Mouse (Mus musculus) liver (tissue): ENCODE results near the gene Rxfp3.

Source experiments
- DNase-seq: peaks from one replicate; pipeline ENCODE4 v3.0.0-alpha.2; 2020; ENCODE audit warnings: mixed read lengths

Gene Rxfp3

DNA sequence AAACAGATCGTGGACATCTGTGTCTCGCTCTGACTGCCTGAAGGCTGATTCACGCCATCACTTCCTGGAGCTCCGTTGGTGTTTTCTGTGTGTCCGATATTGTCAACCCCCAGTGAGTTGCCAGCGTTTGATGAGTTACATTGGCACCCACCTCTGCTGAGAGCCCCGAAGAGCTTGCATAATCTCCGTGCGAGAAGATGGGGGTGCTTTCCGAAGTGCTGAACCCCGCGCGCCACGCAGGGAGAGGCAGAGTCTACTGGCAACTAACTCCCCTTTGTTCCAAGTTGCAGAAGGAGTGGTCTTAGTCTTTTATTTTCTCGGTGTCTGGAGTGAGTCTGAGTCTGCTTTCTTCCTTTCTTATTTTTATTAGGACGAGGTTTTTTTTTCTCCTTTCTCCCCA lies at the start of gene Rxfp3:
Gene Rxfp3 (minus strand): TSS at position 281 of the 400 bp plus-strand sequence.
- no peak for DNase-seq

DNA sequence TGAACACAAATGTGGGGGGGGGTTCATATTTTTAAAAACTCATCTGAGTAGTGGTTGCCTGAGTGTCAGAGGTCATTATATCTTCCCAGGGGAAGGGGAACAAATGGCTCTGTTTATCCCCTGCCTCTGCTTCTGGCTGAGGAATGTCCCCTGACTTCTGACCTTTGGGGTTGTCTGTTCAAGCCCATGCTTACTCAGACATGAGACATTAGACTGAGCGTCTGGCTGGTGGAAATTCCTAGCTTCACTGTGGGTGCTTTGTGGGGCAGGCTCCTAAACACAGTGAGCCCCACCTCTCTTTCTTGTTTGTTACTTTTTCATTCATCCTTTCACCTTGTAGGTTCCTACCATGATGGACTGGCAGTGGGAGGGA lies 47.2 kb upstream of the Rxfp3 start:
- no peak for DNase-seq

DNA sequence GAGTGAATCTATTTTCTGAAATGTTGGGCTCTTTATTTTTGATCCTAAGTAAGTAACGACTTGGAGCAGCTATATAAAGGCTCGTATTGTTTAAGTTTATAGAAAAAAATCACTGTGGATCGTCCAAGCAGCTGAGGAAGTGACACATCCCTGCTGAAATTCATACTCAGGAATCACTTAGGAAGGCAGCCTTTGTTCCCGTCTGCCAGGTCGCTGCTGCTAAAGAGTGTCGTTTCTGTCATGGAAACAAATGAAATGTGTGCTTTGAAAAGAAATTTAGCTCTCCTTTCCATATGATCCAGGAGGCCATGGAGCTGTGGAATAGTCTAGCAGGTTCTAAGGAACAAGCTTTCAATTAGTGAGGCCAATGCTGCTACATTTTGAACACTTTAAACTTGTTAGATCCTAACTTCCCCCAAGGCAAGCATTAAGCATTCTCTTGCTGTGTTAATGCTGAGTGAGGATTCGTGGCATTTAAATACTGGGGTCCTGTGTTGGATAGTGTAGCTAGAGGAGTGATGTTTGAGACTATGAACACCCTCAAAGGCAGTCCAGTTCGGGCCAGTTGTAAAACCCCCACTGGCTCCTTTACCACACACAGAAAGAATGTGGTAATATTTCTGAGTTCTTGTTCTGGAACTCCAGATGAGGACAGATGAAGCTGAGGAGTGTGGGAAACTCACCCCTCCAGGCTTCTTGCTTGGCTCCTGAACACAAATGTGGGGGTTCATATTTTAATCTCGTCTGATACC lies 46.6 kb upstream of the Rxfp3 start:
- no peak for DNase-seq

DNA sequence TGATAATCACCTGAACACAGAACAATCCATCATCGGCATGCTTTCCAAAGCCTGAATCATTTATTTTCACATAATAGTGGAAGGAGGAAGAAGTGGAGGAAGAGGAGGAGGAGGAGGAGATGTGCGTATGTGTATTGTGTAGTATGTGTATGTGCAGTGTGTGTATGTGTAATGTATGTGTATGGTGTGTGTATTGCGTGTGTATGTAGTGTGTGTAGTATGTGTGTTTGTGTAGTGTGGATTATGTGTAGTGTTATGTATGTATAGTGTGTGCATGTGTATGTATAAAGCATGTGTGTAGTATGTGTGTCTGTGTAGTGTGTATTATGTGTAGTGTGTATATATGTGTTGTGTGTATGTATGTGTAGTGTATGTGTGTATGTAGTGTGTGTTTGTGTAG lies 45.9 kb upstream of the Rxfp3 start:
- no peak for DNase-seq

DNA sequence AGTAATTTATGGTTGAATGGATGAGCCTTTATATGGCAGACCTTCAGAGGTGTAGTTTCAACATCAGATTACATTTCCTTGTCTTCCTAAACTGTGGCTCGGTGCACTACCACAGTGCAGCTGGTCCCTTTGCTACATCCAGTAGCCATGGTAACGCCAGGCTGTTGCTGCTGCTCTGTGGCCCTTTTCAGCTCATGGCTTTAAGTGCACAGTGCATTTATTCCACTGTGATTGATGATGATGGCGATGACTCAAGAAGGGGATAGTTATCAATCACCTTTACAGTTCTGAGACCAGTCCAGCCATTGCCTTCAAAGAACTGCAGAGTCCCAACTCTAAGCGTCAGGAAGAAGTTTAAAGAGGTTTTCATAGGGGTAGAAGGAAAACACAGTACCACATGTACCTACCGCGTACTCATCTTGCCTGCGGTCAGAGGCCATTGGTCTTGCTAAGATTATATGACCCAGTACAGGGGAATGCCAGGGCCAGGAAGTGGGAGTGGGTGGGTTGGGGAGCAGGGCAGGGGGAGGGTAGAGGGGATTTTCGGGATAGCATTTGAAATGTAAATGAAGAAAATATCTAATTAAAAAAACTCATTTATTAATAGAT lies 45.3 kb upstream of the Rxfp3 start:
- no peak for DNase-seq

DNA sequence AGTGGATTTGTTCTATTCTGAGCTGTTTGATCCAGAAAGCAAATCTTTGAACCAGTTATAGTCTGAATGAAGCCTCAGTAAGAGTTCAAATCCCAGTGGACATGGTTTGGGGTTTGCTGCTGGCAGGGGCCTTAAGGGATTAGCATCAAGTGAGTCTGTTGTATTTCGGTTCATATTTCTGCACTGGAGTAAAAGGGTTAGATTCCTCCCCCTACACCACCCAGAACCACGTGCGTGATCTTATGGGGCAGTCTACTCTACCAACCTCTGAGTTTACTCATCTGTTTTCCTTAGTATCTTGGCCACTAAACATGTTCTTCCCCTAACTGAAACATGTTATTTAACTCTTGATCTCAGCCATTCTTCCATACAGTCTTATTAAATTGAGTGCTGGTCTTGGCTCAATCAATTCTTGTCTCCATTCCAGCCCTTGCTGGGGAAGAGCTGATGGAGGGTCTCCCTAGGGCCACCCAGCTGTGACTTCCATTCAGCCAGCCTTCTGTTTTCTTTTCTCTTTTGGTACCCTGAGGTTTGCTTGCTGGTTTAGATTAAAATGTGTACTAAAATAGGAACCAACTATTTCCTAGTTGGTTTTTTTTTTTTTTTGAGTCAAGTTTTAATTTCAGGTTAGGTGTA lies 38.1 kb upstream of the Rxfp3 start:
- DNase-seq, result no peak

DNA sequence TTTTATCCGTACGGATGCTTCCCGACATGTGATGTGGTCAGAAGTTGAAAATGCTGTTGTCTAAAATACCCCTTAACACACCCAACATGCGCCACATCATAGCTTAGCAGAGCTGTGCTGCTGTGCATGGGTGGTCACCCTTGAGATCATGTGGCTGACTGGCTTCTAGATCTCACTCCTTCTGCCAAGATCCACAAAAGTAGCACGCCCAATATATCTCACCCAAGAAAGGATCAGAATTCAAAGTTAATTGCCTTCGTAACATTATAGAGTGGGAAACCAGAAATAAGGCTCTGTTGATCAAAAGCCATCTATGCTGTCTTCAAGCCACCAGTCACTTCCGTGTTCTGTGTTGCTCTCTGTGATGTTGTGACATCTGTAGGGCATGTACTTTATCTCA lies 30.1 kb upstream of the Rxfp3 start:
- no peak for DNase-seq

DNA sequence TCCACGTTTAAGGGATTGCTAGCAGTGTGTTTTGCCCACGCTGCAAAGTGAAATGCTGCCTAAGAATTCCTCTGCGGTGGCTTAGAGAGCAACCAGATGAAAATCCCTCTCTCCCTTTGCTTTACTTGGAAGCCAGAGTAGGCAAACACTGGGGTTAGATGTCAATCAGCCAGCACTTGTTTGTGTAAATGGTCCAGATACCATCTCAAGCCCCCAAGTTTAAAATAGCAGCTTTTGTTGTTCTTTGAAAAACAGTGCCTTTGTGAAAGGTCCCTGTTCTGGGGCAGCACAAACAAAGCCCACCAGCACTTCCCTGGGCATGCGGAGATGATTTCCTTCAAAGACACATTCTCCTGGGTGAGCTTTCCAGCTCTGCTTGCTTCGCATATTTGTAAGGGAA lies 28.5 kb upstream of the Rxfp3 start:
- no peak for DNase-seq

DNA sequence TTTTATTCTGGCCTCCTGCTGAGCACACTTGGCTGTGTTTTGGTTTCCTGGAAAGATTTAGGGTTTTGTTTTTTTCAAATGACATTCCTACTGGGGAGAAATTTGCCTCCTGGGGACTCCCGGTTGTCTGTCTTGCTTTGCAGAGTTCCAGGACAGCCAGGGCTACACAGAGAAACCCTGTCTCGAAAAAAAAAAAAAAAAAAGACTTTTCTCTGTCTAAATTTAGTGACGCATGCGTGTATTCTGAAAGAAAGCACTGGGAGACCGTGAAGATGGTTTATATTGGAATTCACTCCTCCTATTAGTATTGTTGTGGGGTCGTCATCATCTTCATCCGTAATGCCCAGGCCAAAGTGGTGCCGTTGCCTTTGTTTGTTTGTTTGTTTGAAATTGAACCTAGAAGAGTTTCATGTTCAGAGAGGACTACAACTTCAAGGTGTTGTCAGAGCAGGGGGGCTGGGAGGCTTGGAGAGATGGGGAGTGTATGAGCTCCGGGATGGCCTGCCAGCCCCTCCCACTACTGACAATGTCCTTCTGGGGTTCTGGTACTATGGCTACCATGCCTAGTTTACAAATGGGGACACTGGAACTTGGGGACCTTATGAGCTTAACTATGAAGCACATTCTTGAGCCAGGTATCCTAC lies 27.9 kb upstream of the Rxfp3 start:
- no peak for DNase-seq

DNA sequence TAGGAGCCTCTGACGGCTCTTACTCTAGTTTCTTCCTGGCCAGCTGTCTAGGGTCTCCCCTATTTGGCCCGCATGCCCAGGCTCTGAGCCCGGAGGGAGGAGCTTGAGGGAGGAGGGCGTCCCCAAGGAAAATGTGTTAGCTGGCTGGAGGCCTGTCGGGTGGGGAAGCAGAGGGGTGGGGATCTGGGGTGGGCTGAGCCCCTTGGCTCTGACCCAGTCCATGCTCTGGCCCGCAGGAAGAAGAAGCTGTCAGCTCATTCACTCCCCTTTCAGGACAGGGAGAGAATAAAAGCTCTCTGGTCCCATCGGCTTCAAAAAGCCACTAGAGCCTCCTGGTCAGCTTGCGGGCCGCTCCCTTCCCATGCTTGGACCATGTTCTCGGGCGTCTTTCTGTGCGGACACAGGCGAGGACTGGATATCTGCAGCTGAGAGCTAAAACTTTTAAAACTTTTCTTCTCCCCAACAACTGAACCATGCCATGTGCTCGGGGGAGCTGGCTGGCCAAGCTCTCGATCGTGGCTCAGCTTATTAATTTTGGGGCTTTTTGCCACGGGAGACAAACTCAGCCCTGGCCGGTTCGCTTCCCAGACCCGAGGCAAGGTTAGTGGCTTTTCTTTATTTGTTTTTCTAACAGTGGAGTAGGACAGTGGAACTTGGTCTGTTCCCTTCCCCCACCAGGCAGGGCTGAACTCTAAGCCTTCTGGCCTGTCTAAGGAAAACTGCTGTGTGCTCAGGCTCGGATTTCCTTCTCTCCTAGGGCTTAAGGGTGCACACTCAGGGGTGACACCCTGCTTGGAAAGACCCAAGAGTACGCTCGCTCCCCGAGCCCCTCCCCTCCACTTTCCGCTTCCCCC lies 27.0 kb upstream of the Rxfp3 start, which contains the start of gene Adamts12:
Gene Adamts12 (plus strand): TSS at position 233 of the 854 bp plus-strand sequence.
- peak; percentile 50 for DNase-seq

DNA sequence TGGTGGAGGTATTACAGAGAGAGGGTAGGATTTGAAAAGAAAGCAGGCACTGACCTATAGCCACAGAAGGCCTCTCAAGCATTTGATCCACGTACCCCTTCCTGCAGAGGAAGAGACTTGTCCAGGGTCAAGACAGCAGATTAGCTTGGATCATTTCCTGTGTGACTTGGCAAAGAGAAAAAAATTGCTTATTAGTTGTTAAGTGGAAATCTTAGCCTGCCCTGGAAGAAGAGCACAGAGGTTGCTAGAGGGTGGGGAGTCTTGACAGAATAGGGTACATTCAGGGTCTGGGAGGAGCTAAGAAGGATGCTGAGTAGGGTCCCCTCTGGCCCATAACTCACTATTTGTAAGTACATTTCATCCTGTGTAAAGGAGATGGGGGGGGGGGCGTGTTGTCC lies 26.4 kb upstream of the Rxfp3 start:
- no peak for DNase-seq

DNA sequence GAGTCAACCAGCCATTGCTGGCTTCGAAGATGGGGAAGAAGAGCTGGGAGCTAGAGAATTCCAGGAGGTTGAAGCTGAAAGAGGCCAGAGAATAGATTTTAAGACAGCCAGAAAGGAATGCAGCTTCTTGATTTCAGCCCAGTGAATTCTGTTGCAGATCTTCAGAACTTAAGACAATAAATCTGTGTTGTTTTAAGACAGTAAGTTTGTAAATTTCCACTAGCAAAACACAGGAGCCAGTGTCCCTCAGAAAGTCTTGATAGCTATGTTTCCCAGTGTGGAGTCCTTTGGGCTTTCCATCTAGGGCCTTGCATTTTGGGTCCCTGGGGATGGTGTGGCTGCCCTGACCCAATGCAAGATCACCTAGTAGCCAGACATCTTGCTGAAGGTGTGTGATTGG lies 25.1 kb upstream of the Rxfp3 start:
- DNase-seq, result no peak

DNA sequence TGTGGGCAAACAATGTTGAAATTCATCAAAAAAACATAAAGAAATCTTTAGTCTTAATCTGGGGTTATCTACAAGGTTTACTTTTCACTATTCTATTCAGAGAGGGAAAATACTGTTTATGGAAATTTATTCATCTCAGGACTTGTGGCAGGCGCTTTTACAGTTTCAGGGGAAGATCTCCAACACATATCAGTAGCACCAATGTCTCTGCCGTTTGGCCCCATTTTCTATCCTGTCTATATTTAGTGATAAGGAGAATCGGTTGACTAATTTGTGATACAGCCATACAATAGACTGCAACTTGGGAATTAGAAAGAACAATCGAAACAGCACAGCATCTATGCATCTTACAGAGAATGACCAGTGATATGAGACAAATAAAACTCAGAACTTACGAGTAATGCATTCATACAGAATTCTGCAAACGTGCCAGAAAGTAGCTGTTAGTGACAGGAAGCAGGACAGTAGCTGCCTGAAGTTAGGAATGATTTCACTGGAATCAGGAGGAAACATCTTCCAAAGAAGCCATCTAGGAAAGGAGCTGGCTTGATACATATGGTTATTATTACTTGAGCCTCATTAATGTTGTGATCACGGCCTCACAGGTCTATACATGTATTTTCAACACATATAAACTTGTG lies 16.8 kb upstream of the Rxfp3 start:
- DNase-seq, result no peak

DNA sequence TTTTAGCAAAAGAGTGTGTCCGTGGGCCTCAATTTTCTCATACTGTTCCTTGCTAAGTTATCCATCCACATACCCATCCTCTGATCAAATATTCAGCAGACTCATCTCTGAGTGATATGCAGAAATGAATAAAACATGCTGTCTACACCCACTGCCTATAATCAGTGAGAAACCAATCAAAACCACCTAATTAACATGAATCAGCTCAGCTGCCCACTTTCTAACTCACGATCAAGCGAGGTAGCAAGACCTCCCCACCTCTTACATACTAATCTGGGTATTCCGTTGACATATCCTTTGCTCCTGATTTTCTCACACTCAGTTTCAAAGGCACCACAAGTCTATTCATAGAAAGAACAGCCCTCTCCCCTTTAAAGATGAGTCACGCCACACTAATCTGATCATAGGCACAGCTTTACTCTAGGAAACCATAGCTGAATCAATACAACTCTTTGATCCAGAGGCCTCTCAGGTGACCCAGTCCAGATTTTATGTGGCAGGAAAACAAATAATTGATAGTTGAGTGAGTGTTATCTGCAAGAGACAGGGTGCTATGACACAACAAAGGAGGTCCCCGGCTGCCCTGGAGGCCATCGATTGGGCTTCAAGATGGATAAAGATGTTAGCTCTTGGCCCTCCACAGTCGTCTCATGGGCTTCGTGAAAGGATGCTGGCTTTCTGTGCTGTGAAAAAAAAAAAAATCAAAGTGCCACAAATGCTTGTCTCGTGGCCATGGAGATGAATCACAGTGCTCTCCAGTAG lies 16.1 kb upstream of the Rxfp3 start:
- DNase-seq, result no peak

DNA sequence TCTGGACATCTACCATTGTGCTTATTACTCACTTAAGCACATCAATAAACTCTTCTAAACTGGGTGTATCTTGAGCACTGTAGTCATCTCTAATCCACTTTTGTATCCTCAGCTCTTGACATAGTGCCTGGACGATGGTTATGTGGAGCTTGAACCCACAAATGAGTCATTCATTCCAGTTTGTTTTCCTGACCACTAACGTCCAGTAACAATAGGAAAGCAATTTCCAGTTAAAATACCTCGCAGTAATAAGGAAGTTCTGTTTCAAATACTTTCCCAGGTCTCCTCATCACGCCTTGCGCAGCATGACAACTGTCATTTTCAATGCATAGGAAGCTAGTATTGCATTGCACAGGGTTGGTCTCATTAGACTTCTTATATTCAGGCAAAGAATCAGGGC lies 5.0 kb upstream of the Rxfp3 start:
- DNase-seq, result no peak

DNA sequence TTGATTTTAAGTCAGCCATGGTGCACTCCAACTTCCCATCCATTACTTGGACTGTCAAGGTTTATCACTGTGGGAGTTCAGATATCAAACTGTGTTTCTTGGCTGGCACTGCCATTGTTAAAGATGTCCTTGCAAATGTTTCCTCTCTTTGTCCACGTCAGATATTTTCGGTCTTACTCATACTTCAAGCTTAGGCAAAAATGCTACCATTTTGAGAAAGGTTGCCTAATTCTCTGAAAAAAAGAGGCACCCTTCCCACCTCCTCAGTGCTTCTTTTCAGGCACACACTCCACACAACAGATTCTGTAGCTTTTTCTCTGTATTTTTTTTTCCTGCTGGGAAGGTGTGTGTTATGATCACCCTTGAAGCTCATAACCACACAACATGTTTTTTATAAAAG lies 3.4 kb upstream of the Rxfp3 start:
- DNase-seq, result no peak

DNA sequence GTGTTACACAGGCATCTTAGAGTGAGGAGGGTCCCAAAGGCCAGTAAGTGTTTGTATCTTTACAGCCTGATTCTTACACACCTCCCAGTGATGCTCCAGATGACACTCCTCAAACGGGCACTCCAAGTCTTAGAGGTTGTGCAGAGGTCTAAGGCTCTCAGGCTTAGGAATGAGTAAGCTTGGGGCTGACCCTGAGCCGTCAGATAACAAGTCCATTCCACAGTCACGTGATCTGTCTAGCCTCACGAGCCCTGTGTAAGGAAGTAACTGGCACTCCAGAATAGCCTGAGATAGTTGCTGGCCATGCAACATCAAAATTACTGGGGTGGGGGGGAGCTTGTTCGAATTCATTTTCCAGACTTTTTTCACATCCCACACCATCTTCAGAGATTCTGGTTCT lies 2.3 kb upstream of the Rxfp3 start:
- no peak for DNase-seq

DNA sequence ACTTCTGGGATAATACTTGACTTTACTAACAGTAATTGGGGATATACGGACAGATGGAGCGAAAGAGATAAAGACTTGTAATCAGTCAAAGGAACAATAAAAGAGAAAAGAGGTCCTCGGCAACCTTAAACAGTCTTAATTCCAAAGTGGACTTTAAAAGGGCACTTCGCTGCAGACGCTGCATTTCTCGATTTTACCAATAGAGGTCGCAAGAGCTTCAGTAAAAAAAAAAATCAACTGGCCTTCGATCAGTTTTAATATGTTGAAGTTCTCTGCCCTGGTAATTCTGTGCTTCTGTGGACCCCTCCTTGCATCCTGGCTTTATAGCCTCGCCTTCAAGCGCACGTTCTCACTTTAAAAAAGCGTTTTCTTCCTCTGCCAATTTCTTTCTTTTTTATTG lies 685 bp upstream of the Rxfp3 start:
- no peak for DNase-seq

DNA sequence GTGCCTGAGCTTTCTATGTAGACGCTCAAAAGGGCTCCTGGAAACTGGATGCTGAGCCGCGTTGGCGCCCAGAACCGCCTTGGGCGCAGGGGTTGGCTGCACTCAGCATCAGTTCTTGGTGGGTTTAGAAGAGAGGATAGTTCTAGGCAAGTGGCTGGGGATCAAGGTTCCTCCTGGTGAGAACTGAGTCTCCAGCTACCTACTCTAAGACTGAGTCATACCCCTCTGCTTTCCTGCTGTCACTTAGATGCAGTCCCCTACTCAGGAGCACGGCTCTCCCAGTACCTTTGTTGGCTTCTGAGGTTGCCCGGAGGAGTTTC lies 455 bp downstream of the Rxfp3 start:
- DNase-seq, result no peak

DNA sequence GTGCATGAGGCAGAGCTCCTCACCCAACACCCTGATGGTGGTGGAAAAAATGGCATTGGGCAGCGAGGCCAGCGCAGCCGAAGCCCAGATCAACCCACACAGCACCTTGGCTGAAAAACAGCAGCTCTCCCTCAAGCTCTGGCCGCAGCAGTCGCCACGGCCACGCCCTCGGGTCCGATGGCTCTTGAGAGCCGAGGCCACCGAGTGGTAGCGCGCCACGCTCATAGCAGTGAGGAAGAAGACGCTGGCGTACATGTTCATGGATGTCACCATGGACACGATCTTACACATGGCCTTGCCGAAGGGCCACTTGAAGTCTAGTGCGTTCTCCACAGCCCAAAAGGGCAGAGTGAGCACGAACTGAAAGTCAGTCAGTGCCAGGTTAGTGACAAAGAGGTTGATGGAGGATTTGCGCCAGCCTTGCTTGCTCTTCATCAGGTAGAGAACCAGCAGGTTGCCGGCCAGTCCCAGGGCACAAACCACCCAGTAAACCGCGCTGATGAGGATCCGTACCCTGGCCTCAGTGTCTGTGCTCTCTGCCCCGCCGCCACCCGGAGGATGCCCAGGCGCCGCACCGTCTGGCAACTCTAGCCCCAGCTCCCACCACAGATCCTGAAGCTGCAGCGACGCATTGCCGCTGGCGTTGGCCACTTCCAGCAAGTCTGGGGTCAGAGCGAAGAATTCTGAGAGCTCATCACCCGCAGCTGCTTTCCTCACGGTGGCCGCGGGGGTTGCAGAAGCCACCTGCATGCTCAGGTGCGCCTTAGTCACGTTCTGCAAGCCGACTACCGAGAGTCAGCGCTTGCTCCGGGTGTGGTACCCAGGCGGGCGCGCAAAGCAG lies 1.0 kb downstream of the Rxfp3 start:
- no peak for DNase-seq

DNA sequence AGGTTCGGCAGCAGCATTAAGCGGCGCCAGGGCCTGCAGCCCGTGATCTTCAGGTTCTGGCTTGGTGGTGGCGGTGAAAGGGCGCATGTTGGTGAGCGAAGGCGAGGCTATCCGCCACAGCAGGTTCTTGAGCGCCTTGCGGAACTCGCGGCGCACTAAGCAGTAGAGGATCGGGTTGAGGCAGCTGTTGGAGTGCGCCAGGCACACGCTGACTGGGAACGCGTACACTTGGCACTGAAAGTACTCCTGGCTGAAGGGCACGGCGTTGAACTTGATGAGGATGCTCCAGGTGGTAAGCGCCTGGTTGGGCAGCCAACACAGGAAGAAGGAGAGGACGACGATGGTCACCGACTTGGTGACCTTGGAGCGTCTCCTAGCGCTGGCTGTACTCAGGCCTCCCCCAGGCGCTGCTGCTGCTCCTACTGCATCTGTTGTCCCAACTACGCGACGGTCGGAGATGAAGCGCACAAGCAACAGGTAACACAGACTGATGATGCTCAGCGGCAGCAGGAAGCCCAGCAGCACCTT lies 1.8 kb downstream of the Rxfp3 start:
- DNase-seq, result no peak
